13 mouse cellular contexts compared by ENCODE assay signal in the genomic region with DNA sequence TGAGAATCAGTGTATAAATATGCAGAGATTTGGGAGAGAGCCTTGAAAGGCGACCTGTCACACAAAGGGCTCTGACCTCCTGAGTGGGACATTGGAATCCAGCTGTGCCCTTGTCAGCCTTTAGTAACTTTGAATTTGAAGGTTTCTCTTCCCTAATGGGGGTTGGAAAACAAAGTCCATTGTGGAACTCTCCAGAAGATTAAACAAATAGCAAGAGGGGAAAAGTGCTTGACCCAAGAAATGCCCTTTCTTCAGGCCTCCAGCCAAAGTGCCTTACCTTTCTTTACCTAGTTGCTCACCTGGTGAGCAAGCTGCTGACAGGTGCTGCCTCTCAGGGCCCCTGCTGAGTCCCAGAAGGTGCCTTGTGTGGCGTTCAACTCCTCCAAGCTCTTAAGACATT.
A peak's percentile ranks its signal among the peaks of the same experiment; 100 is the strongest.
DNase-seq lines count a peak whose midpoint lies in the region; ATAC-seq lines count a peak whose summit lies in the region.
"Had no signal": no experiment of that assay in that cellular context is flagged by ENCODE, and none has a peak within 500 bp of the region (broad histone marks: within the 10 kb centered on the region; RNA-seq: fewer than 3 reads in every experiment).

No protein-coding gene starts in this region.

- ATAC-seq in embryonic facial prominence, embryonic 14.5 days (ENCODE audit: low read depth) = no peak
- no peak for ATAC-seq in kidney, embryonic 15.5 days (replicated peaks; ENCODE audit: low FRiP score)
- ATAC-seq: forebrain, embryonic 13.5 days had no signal

- H3K36me3 ChIP-seq in embryonic facial prominence, embryonic 14.5 days (ENCODE audit: control insufficient read depth, insufficient read depth, low read length) = no peaks in the 10 kb centered on the region
- H3K36me3 ChIP-seq in embryonic facial prominence, embryonic 10.5 days (replicated peaks) = peaks cover 5% of the 10 kb centered on the region
- peaks cover 10% of the 10 kb centered on the region; the same call in 1 of the 2 replicates for H3K36me3 ChIP-seq in kidney, embryonic 15.5 days
- H3K36me3 ChIP-seq: hindbrain, embryonic 15.5 days had no signal

- no peak for DNase-seq in embryonic facial prominence, embryonic 14.5 days (ENCODE audit: low spot score)
- no peak for DNase-seq in embryonic facial prominence, embryonic 10.5 days (ENCODE audit: low spot score)
- DNase-seq in kidney, adult 18-20 months = no peak
- peak; percentile 87 for DNase-seq in lung, postnatal 25 days (ENCODE audit: low spot score)
- no peak for DNase-seq in embryo, embryonic 10.5 days (ENCODE audit: low spot score)
- DNase-seq in frontal cortex, postnatal 14 days (ENCODE audit: low spot score in 2 of 2) = no peak
- DNase-seq: cerebellum, adult 2 months; gastrocnemius, postnatal 14 days had no signal

- no peak overlapping the region for H3K4me3 ChIP-seq in embryonic facial prominence, embryonic 14.5 days (ENCODE audit: low read depth, low read length)
- no peak overlapping the region for H3K4me3 ChIP-seq in embryonic facial prominence, embryonic 10.5 days
- H3K4me3 ChIP-seq in kidney, embryonic 15.5 days (replicated peaks) = no peak overlapping the region
- H3K4me3 ChIP-seq in brown adipose tissue, adult 24 weeks (ENCODE audit: insufficient read depth, low read depth, low read length) = no peak overlapping the region
- H3K4me3 ChIP-seq: forebrain, embryonic 13.5 days; hindbrain, embryonic 15.5 days; megakaryocyte, embryonic 14.5 days had no signal

- no peaks in the 10 kb centered on the region for H3K9me3 ChIP-seq in embryonic facial prominence, embryonic 14.5 days (ENCODE audit: control insufficient read depth, low read length)
- no peaks in the 10 kb centered on the region for H3K9me3 ChIP-seq in embryonic facial prominence, embryonic 10.5 days
- no peaks in the 10 kb centered on the region for H3K9me3 ChIP-seq in kidney, embryonic 15.5 days (replicated peaks)
- H3K9me3 ChIP-seq: forebrain, embryonic 13.5 days; hindbrain, embryonic 15.5 days; megakaryocyte, embryonic 14.5 days had no signal

- no peak overlapping the region for H3K4me2 ChIP-seq in embryonic facial prominence, embryonic 14.5 days (ENCODE audit: low read depth, low read length)
- no peak overlapping the region for H3K4me2 ChIP-seq in kidney, embryonic 15.5 days
- H3K4me2 ChIP-seq: forebrain, embryonic 13.5 days; hindbrain, embryonic 15.5 days had no signal

- no peak overlapping the region for H3K9ac ChIP-seq in embryonic facial prominence, embryonic 14.5 days (ENCODE audit: low read depth, low read length)
- no peak overlapping the region for H3K9ac ChIP-seq in kidney, embryonic 15.5 days
- H3K9ac ChIP-seq: forebrain, embryonic 13.5 days; hindbrain, embryonic 15.5 days had no signal

- H3K27me3 ChIP-seq in embryonic facial prominence, embryonic 14.5 days (replicated peaks; ENCODE audit: control insufficient read depth, insufficient read depth, low read length) = no peaks in the 10 kb centered on the region
- H3K27me3 ChIP-seq in embryonic facial prominence, embryonic 10.5 days (replicated peaks; ENCODE audit: low read depth, poor library complexity, severe bottlenecking) = no peaks in the 10 kb centered on the region
- no peaks in the 10 kb centered on the region for H3K27me3 ChIP-seq in kidney, embryonic 15.5 days
- H3K27me3 ChIP-seq: forebrain, embryonic 13.5 days; hindbrain, embryonic 15.5 days; megakaryocyte, embryonic 14.5 days had no signal

- H3K27ac ChIP-seq in embryonic facial prominence, embryonic 14.5 days (replicated peaks; ENCODE audit: low read depth, low read length) = peak overlapping the region; percentile 65; the same call in 1 of the 2 replicates
- no peak overlapping the region for H3K27ac ChIP-seq in embryonic facial prominence, embryonic 10.5 days (replicated peaks)
- peak overlapping the region; percentile 70; the same call in 1 of the 2 replicates for H3K27ac ChIP-seq in kidney, embryonic 15.5 days
- H3K27ac ChIP-seq in brown adipose tissue, adult 24 weeks (replicated peaks; ENCODE audit: low read depth, low read length) = peak overlapping the region; percentile 61
- H3K27ac ChIP-seq: forebrain, embryonic 13.5 days; hindbrain, embryonic 15.5 days had no signal

- WGBS in embryonic facial prominence, embryonic 14.5 days = 47% methylated on average over 2 of the region's 2 CpGs
- WGBS in embryonic facial prominence, embryonic 10.5 days = 44% methylated on average over 2 of the region's 2 CpGs
- WGBS in kidney, embryonic 15.5 days = 61% methylated on average over 2 of the region's 2 CpGs

- H3K4me1 ChIP-seq in embryonic facial prominence, embryonic 14.5 days (ENCODE audit: control insufficient read depth, insufficient read depth, low read length) = peaks cover 8% of the 10 kb centered on the region; the same call in 1 of the 2 replicates
- H3K4me1 ChIP-seq in embryonic facial prominence, embryonic 10.5 days = 0 out of 2 replicates have a peak, but pooled peaks cover 2% of the 10 kb centered on the region
- H3K4me1 ChIP-seq in kidney, embryonic 15.5 days = peaks cover 45% of the 10 kb centered on the region
- H3K4me1 ChIP-seq in brown adipose tissue, adult 24 weeks (ENCODE audit: control insufficient read depth, insufficient read depth, insufficient read length, low read length) = peaks cover 21% of the 10 kb centered on the region
- H3K4me1 ChIP-seq: forebrain, embryonic 13.5 days; hindbrain, embryonic 15.5 days had no signal
